Mouse (Mus musculus): ENCODE measurements around the gene Hopx. TPM values are rescaled to one million over a fixed set of nuclear protein-coding genes. Genes with fewer than 3 reads are reported as not detected.

The Hopx gene
- 0.19 TPM in 1 of 2 replicates, not detected in the other for polyA plus RNA-seq (2016; fragmentation: Nextera tagmentation; extraction: Ambion mirVana)

DNA sequence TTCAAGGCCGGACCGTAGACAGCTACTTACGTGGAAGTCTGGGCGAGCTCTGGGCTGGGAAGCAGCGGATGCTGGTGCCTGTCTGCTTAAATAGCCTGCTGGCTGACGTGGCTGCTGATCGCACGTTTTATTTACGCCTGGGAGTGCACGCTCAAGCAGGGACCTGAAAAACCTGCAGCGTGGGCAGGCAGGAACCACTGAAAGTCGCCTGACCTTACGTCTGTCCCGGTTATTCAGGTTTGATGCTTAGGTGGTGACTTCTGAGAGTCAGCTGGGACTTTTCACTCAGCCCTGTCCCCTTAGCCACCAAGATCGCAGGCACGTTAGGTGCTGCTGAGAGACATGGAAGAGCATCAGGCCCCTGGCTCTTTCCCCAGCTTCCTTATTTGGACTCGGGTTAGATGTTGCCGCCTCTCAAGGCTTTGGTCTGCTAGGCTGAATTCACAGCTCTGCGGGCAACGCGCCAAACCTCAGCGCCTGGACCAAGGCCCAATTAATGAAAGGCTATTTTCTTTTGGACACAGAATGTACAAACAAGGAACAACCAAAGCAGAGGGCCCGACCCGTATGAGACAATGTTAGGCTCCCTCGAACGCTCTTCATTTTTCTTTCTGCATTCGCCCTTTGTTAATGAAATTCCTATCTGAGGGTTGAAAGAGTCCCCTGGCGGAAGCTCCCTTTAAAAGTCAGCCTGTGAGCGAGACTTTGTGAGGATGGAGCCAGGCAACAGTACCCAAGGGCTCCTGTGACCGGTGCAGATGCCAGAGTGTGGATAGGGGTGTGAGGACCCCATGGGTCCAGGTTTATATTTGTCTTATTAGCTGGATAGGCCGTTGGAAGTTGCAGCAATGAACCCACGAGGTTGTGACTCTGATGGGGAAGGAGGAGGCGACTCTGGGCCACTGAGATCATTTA, at the start of gene Hopx:
Gene Hopx (minus strand): TSS at position 305 of the 915 bp plus-strand sequence.
- Histone ChIP-seq H3K9me3 (replicated peaks) (no peaks in the 10 kb centered on the region), H3K9ac (no peak within 1 kb of the TSS), H3K4me2 (no peak within 1 kb of the TSS), H3K27ac (no peak within 1 kb of the TSS), H3K4me3 (no peak within 1 kb of the TSS), H3K4me1 (peaks cover 15% of the 10 kb centered on the region), H3K36me3 (no peaks in the 10 kb centered on the region), H3K27me3 (replicated peaks) (peaks cover 14% of the 10 kb centered on the region)
- no peak for ATAC-seq
- 49% methylated on average over 33 of the region's 33 CpGs for WGBS (ENCODE audit: insufficient replicate concordance)

DNA sequence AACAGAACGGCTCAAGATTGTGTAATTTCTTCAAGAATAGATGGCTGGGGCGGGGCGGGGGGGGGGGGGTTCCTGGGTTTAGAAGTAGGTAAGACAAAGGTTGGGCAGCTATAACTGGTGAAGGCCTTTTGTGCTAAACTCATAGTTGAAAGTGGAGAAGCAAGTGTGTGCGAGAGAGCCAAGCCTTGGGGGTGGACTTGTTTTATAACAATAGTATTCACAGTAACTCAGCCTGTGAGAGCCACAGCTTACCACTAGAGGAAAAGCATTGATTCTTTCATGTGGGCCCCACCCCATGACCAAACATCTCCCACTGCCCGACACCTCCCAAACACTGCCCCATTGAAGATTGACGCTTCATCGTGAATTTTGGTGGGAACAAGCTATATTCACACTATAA, 48.7 kb upstream of the Hopx start:
- Histone ChIP-seq H3K9ac (no peak overlapping the region), H3K4me3 (no peak overlapping the region), H3K4me1 (no peaks in the 10 kb centered on the region), H3K36me3 (no peaks in the 10 kb centered on the region), H3K4me2 (no peak overlapping the region), H3K27me3 (replicated peaks) (no peaks in the 10 kb centered on the region), H3K27ac (no peak overlapping the region), H3K9me3 (replicated peaks) (no peaks in the 10 kb centered on the region)
- no peak for ATAC-seq
- WGBS (ENCODE audit: insufficient replicate concordance), result 78% methylated on average over 7 of the region's 7 CpGs

DNA sequence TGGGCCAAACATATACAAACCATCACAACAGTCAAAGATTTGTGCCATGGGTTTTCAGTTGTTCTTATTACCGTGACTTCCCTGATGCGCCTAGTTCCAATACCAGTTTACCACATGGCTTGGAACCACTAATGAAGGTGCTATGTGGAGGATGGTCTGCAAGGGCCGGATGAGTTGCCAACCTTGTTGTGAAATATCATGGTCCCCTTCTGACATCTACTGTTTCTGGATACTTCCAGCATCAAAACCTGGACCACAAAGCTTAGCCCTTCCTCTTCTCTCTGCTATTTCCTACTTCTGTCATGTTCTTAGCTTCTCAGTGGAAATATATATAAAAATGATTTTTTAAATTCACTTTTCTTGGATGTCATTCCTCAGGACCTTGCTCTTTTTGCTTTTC, 47.6 kb upstream of the Hopx start:
- H3K36me3 ChIP-seq, result no peaks in the 10 kb centered on the region
- no peak overlapping the region for H3K4me2 ChIP-seq
- no peak for ATAC-seq
- no peak overlapping the region for H3K27ac ChIP-seq
- WGBS (ENCODE audit: insufficient replicate concordance), result 72% methylated on average over 3 of the region's 3 CpGs
- H3K4me3 ChIP-seq, result no peak overlapping the region
- H3K4me1 ChIP-seq, result no peaks in the 10 kb centered on the region
- no peaks in the 10 kb centered on the region for H3K9me3 ChIP-seq (replicated peaks)
- H3K9ac ChIP-seq, result no peak overlapping the region
- no peaks in the 10 kb centered on the region for H3K27me3 ChIP-seq (replicated peaks)

DNA sequence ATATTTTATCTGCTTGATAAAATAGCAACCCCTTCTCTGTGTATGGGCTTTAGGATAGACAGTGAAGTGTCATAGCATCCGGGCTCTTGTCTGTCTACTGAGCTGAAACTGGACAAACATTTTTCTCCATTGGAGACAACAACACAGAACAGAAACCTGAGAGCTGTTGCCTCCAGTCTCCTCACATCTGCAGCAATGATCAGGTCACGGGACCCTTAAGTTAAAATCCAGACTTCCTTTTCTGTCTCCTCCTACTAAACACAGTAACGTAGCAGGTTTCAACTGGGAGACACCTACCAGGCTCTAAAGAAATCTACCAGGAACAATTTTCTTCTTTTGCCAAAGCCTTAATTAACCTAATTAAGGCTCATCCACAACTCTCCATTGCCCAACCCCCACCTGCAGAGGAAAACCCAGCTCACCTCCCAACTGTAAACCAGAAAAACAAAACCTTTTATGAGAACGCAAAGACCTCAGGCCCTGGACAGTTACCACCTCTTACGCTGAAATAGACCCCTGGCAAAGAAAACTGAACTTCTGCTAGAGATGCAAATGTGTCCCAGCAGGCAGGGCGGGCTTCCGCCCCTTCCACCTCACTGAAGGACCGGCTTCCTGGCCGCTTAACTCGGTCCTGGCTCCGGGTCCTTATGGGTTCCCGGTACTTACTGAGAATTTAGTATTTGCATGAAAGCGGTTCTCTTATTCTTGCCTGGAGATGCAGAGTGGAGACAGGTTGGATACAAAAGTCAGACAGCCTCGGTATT, 43.0 kb upstream of the Hopx start:
- Histone ChIP-seq H3K27ac (no peak overlapping the region), H3K9ac (no peak overlapping the region), H3K9me3 (replicated peaks) (no peaks in the 10 kb centered on the region), H3K4me2 (no peak overlapping the region), H3K4me1 (no peaks in the 10 kb centered on the region), H3K4me3 (no peak overlapping the region), H3K36me3 (no peaks in the 10 kb centered on the region), H3K27me3 (replicated peaks) (peaks cover 12% of the 10 kb centered on the region)
- WGBS (ENCODE audit: insufficient replicate concordance), result 47% methylated on average over 14 of the region's 14 CpGs
- ATAC-seq, result no peak

DNA sequence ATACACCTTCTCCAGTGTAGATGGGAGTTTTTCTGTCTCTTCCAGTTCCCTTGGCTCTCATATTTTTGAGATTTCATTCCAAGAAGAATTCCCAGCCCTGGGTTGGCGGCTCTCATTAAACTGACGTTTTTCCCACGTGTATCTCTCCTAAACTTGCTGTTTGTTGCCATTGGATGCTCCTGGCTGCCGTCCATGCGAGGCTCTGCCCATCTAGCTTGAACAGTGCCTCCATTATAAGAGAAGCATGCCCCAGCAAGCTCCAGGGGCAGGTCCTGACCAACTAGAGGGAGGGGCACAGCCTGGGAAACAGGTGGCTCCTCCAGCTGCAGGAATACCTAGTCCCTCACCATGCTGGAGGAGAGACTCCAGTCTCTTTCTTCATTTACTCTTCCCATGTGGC, 42.0 kb upstream of the Hopx start:
- Histone ChIP-seq H3K4me3 (no peak overlapping the region), H3K36me3 (no peaks in the 10 kb centered on the region), H3K27me3 (replicated peaks) (peaks cover 12% of the 10 kb centered on the region), H3K4me1 (peaks cover 5% of the 10 kb centered on the region), H3K9me3 (replicated peaks) (no peaks in the 10 kb centered on the region), H3K4me2 (no peak overlapping the region), H3K9ac (no peak overlapping the region), H3K27ac (no peak overlapping the region)
- 71% methylated on average over 5 of the region's 5 CpGs for WGBS (ENCODE audit: insufficient replicate concordance)
- no peak for ATAC-seq

DNA sequence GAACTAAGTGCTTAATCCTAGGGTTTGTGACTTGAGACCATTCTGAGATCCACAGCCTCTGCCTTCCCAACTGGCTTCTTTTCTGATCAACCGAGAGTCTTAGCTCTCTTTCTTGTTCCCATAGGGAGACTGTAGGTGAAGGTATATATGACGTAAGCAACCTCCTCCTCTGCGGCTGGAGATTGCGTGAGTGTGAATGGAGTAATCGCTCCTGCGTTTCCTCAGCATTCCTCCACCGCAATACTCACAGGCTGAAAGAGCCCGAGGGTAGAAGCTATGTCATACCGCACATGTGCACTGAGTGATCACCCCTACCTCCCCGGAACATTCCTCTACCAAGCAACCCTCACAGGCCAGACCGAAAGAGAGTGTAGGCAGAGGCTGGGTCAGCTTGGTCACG, 40.6 kb upstream of the Hopx start:
- Histone ChIP-seq H3K27ac (no peak overlapping the region), H3K9ac (no peak overlapping the region), H3K4me1 (peaks cover 15% of the 10 kb centered on the region), H3K27me3 (replicated peaks) (peaks cover 12% of the 10 kb centered on the region), H3K4me3 (no peak overlapping the region), H3K4me2 (no peak overlapping the region), H3K36me3 (no peaks in the 10 kb centered on the region), H3K9me3 (replicated peaks) (no peaks in the 10 kb centered on the region)
- no peak for ATAC-seq
- 82% methylated on average over 12 of the region's 12 CpGs for WGBS (ENCODE audit: insufficient replicate concordance)

DNA sequence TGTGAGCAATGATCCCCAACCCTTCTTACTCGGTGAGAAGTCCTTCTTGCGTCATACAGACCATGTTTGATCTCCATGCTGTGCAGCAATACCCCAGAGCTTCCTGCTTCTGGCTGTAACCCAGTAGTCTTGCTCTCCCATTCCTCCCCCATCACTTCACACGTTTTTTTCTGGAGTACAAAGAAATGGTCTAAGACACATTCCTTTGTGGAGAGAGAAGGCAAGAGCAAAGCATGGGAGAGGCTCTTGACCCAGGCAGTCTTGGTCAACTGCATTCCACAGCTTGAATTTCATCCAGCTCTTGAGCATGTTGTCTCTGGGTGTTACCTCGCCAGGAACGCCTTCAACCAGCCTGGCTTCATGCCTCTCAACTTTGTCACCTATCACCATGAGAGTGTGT, 39.9 kb upstream of the Hopx start:
- H3K27ac ChIP-seq, result no peak overlapping the region
- H3K9ac ChIP-seq, result no peak overlapping the region
- H3K4me1 ChIP-seq, result peaks cover 15% of the 10 kb centered on the region
- no peaks in the 10 kb centered on the region for H3K9me3 ChIP-seq (replicated peaks)
- H3K4me2 ChIP-seq, result no peak overlapping the region
- H3K4me3 ChIP-seq, result no peak overlapping the region
- no peaks in the 10 kb centered on the region for H3K36me3 ChIP-seq
- ATAC-seq, result no peak
- 64% methylated on average over 5 of the region's 5 CpGs for WGBS (ENCODE audit: insufficient replicate concordance)
- peaks cover 12% of the 10 kb centered on the region for H3K27me3 ChIP-seq (replicated peaks)

DNA sequence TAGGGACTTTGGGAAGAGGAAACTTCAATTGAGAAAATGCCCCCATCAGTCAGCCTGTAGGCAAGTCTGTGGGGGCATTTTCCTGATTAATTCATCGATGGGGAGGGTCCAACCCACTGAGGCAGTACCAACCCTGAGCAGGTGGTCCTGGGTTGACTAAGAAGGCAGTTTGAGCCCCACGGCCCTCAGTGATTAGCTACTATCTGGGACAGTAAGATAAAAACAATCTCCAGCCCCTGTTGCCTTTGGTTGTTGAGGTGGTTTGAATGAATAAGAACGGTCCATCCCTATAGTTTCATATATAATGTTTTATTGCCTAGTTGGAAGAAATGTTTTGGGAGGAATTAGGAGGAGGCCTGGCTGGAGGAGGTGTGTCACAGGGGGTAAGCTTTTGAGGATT, 36.8 kb upstream of the Hopx start:
- Histone ChIP-seq H3K27me3 (replicated peaks) (peaks cover 9% of the 10 kb centered on the region), H3K4me1 (peaks cover 26% of the 10 kb centered on the region), H3K9ac (no peak overlapping the region), H3K4me2 (no peak overlapping the region), H3K9me3 (replicated peaks) (no peaks in the 10 kb centered on the region), H3K36me3 (no peaks in the 10 kb centered on the region), H3K27ac (no peak overlapping the region), H3K4me3 (no peak overlapping the region)
- WGBS (ENCODE audit: insufficient replicate concordance), result 32% methylated on average over 3 of the region's 3 CpGs
- ATAC-seq, result no peak

DNA sequence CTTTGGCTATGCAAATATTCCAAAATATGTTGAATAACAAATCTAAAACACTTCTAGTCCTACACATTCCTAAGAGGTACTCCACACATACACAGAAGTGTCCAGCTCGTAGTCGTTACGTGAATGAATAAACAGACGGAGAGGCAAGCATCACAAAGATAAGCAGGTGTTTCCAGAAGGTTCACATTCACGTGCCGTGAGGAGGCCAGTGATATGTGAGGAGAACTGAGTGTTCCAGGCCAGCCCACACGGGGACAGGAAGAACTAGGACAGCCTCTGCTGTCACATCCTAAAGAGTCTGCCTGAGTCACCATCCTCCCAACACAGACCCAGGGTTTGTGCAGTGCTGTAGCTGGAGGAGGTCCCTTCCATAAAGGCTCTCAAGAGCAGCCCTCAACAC, 36.2 kb upstream of the Hopx start:
- H3K9me3 ChIP-seq (replicated peaks), result no peaks in the 10 kb centered on the region
- H3K27me3 ChIP-seq (replicated peaks), result peaks cover 9% of the 10 kb centered on the region
- no peaks in the 10 kb centered on the region for H3K36me3 ChIP-seq
- H3K27ac ChIP-seq, result no peak overlapping the region
- WGBS (ENCODE audit: insufficient replicate concordance), result 37% methylated on average over 7 of the region's 7 CpGs
- H3K9ac ChIP-seq, result no peak overlapping the region
- ATAC-seq, result peak; percentile 40; the same call in 1 of the 2 replicates
- H3K4me2 ChIP-seq, result no peak overlapping the region
- H3K4me3 ChIP-seq, result no peak overlapping the region
- H3K4me1 ChIP-seq, result peaks cover 32% of the 10 kb centered on the region

DNA sequence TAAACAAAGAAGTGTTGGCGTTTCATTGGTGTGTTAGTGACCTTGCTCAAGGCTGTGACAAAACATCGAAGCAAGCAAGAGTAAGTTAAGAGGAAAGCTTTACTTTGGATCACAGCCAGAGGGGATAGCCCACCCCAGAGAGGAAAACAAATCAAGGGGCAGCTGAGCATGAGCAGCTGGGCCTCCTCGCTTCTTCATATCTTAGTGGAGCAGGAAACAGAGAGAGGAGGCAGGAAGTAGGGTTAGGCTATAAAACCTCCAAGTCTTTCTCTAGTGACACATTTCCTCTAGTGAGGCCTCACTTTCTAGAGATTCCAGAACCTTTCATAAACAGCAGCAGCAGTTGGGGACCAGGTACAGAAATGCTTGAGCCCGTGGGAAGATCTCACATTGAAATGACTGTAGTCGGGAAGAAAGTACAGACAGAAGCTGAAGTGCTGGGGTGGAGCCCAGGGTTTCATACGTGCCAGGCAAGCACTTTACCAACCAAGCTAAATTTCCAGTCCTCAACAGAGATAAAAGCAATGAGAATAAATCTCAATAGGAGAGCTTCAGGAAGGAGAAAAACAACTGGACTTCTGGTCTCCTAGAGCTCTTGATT, 33.2 kb upstream of the Hopx start:
- ATAC-seq, result no peak
- no peaks in the 10 kb centered on the region for H3K9me3 ChIP-seq (replicated peaks)
- H3K27me3 ChIP-seq (replicated peaks), result no peaks in the 10 kb centered on the region
- no peak overlapping the region for H3K4me2 ChIP-seq
- peak overlapping the region; percentile 45; the same call in 1 of the 2 replicates for H3K27ac ChIP-seq
- WGBS (ENCODE audit: insufficient replicate concordance), result 29% methylated on average over 6 of the region's 6 CpGs
- H3K36me3 ChIP-seq, result no peaks in the 10 kb centered on the region
- no peak overlapping the region for H3K9ac ChIP-seq
- H3K4me1 ChIP-seq, result peaks cover 32% of the 10 kb centered on the region
- H3K4me3 ChIP-seq, result no peak overlapping the region

DNA sequence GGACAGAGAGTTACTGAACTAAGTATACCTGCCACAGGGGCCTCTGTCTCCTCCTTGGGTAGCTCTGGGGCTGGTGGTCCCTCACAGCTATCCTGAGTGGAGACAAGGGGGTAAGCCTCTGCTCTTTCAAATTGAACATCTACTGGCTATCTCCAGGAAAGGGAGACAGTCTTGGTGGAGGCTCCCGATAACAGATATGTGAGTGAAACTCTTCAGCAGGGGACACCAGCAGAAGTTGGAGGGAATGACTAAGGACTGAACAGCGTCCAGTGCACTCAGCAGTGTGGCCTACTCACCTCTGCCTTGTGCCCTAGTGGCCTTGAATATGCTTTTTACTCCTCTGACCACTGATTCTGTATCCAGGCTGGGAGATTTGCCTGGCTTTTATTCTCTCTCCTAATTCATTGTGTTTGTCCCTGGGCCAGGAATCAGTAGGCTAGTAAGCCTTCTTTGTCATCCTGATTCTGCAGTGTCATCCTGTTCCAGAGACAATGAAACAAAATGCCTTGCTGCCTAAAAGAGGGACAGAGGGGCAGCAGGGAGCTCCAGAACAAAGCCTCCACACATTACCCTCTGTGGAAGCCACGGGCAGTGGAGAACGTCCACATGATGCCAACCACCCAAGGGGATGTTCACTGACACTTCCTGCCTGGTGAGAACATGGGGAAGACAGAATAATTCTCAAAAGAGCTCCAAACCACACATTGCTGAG, 31.7 kb upstream of the Hopx start:
- Histone ChIP-seq H3K27me3 (replicated peaks) (no peaks in the 10 kb centered on the region), H3K4me2 (no peak overlapping the region), H3K4me3 (no peak overlapping the region), H3K9me3 (replicated peaks) (no peaks in the 10 kb centered on the region), H3K27ac (peak overlapping the region; percentile 15; the same call in 1 of the 2 replicates), H3K4me1 (peaks cover 25% of the 10 kb centered on the region), H3K9ac (no peak overlapping the region), H3K36me3 (no peaks in the 10 kb centered on the region)
- ATAC-seq, result peak; percentile 74
- WGBS (ENCODE audit: insufficient replicate concordance), result 31% methylated on average over 4 of the region's 4 CpGs
